Mouse (Mus musculus) thymus, adult 2 months (tissue): ENCODE results near the gene Gpr37l1. TPM values are rescaled to one million over a fixed set of nuclear protein-coding genes. Genes with fewer than 3 reads are reported as not detected.

Source experiments
- DNase-seq: peaks from one replicate; pipeline ENCODE4 v3.0.0; 2021
- H3K27ac ChIP-seq: fragments of 200-500 bp; 2 replicates; pipeline ENCODE4 v1.5.1; 2012; ENCODE audit warnings: low read length, control low read depth; ENCODE audit not compliant: control insufficient read depth, insufficient read depth
- H3K27me3 ChIP-seq: fragments of 200-500 bp; 2 replicates; pipeline ENCODE4 v1.6.1; 2012; ENCODE audit warnings: mild to moderate bottlenecking, low read length, moderate library complexity, mixed read lengths; ENCODE audit not compliant: control insufficient read depth, insufficient read depth
- H3K36me3 ChIP-seq: fragments of 200-500 bp; 2 replicates; pipeline ENCODE4 v1.6.1; 2012; ENCODE audit warnings: mild to moderate bottlenecking, low read length, moderate library complexity; ENCODE audit not compliant: control insufficient read depth, insufficient read depth
- H3K4me1 ChIP-seq: fragments of 200-500 bp; replicated peaks from 2 replicates; pipeline ENCODE4 v1.6.1; 2012; ENCODE audit warnings: low read length; ENCODE audit not compliant: control insufficient read depth, insufficient read depth
- H3K4me3 ChIP-seq: fragments of 200-500 bp; 2 replicates; pipeline ENCODE4 v1.5.1; 2012; ENCODE audit warnings: mild to moderate bottlenecking, low read length, control low read depth, moderate library complexity; ENCODE audit not compliant: control insufficient read depth, insufficient read depth
- CTCF ChIP-seq: fragments of 200-500 bp; IDR thresholded peaks from 2 replicates; pipeline ENCODE4 v1.5.1; 2012; ENCODE audit warnings: mild to moderate bottlenecking, control low read depth, low read length, moderate library complexity, borderline replicate concordance; ENCODE audit not compliant: control insufficient read depth, poor library complexity, insufficient read depth; ENCODE audit errors: extremely low read depth
- POLR2A ChIP-seq: fragments of 200-500 bp; IDR thresholded peaks from 2 replicates; pipeline ENCODE4 v1.6.1; 2012; ENCODE audit warnings: mild to moderate bottlenecking, low read length, control low read depth, moderate library complexity; ENCODE audit not compliant: control insufficient read depth, poor library complexity, insufficient read depth; ENCODE audit errors: extremely low read depth
- whole genome bisulfite sequencing: fragments of 180-500 bp; shearing (Covaris S2); methylation state at CpG from one replicate; pipeline ENCODE4 v1.1.7; 2018; 5-methylcytosine and 5-hydroxymethylcytosine counted together
- polyA plus RNA-seq: library from polyadenylated mRNA; depleted of rRNA; stranded (reverse); fragments of >200 nt; gene quantifications from 2 replicates; pipeline ENCODE4 v1.2.3, GENCODE M21; 2012

Gpr37l1 gene
- polyA plus RNA-seq, 1 experiment: 0.50 TPM

DNA sequence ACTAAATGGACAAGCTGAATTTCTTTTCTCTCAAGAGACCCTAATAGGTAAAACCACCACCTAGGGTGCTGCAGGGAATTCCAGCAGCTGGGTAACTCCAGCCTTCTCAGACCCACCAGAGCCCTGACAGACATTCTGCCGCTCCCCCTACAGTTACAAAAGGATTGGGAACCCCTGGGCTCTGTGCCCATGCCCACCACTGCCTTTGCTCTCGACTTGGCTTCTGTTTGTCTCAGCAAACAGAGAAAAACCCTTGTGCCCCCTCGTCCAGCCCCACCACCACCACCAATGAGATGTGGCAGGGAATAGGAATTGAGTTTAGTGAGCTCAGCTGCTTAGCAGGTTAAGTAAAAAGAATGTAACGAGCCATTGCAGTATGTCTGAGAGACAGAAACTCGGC is 18.5 kb downstream of the Gpr37l1 start:
- H3K27me3 ChIP-seq: no peaks in the 10 kb centered on the region
- TF ChIP-seq CTCF (no peak), POLR2A (no peak)
- peaks cover 10% of the 10 kb centered on the region for H3K36me3 ChIP-seq
- no peak for DNase-seq
- no peak overlapping the region for H3K4me3 ChIP-seq
- H3K27ac ChIP-seq: no peak overlapping the region
- WGBS: 80% methylated on average over 5 of the region's 5 CpGs
- peaks cover 22% of the 10 kb centered on the region for H3K4me1 ChIP-seq

DNA sequence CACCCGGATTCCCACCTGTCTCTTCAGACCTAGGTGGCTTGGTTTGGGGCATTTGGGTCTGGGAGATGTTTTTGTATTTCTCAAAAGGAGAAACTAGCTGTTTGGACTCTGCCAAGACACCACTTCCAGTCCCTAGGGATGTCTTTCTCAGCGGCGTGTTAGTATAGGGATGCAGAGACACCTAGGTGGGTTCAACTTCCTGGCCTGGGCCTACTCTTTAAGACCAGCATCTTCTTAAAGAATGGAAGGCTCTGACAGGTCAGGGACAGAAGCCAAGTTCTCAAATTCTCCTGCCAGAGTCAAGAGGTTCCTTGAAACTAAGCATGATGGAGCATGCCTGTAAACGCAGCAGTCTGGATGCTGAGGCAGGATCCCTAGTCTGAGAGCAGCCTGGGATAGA is 19.0 kb downstream of the Gpr37l1 start:
- TF ChIP-seq POLR2A: no peak
- no peak for TF ChIP-seq CTCF
- H3K27ac ChIP-seq: no peak overlapping the region
- peaks cover 25% of the 10 kb centered on the region for H3K4me1 ChIP-seq
- H3K4me3 ChIP-seq: no peak overlapping the region
- no peaks in the 10 kb centered on the region for H3K27me3 ChIP-seq
- WGBS: 79% methylated on average over 4 of the region's 4 CpGs
- DNase-seq: no peak
- peaks cover 15% of the 10 kb centered on the region for H3K36me3 ChIP-seq

GRCm38 (mm10) chr1:135147702-135148058 is 19.8 kb downstream of the Gpr37l1 start:
- Histone ChIP-seq H3K4me1 (peaks cover 28% of the 10 kb centered on the region), H3K36me3 (peaks cover 23% of the 10 kb centered on the region), H3K4me3 (peak overlapping the region; percentile 87), H3K27ac (no peak overlapping the region), H3K27me3 (no peaks in the 10 kb centered on the region)
- no peak for DNase-seq
- 8% methylated on average over 7 of the region's 7 CpGs for WGBS
- TF ChIP-seq POLR2A (no peak), CTCF (no peak)

DNA sequence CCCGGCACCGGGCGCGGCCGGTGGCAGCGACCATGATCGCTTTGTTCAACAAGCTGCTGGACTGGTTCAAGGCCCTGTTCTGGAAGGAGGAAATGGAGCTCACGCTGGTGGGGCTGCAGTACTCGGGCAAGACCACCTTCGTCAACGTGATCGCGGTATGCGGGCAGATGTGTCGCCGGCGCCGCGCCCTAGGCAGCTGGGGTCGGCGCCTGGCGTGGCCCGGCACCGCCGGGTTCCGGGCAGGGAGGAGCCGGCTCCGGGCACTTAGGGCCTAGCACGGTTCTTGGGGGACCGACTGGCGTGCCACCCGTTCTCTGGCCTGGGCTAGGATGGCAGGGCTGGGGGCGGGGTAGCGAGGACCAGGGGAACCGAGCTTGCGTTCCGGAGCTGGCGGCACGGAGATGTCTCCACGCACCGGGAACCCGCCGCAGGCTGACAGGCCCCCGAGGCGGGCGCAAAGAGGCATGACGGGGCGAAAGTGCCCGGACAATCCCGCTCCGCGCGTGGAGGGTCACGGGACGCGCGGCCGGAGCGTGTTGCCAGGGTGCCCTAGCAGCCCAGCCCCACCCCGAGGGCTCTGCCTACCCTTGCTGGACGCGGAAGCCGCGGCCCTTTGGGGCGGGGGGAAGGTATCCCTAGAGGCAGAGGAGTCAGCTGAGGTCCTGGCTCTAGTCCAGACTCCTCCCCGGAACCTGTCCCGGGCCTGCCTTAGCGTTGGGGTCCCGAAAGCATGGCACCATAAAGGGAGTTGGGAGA is 20.4 kb downstream of the Gpr37l1 start:
- TF ChIP-seq POLR2A: no peak; the same call in 1 of the 2 replicates
- TF ChIP-seq CTCF: no peak; the same call in 1 of the 2 replicates
- peak; percentile 63 for DNase-seq
- Histone ChIP-seq H3K4me1 (peaks cover 28% of the 10 kb centered on the region), H3K36me3 (peaks cover 29% of the 10 kb centered on the region), H3K4me3 (peak overlapping the region; percentile 87), H3K27me3 (no peaks in the 10 kb centered on the region), H3K27ac (no peak overlapping the region)
- under 1% methylated on average over 69 of the region's 69 CpGs for WGBS

- WGBS: 3% methylated on average over 78 of the region's 78 CpGs
- TF ChIP-seq CTCF: no peak
- peak; percentile 52 for TF ChIP-seq POLR2A
- no peaks in the 10 kb centered on the region for H3K27me3 ChIP-seq
- H3K4me3 ChIP-seq: peak within 1 kb of the TSS; percentile 87
- peaks cover 28% of the 10 kb centered on the region for H3K4me1 ChIP-seq
- DNase-seq: peak; percentile 82
- H3K27ac ChIP-seq: no peak within 1 kb of the TSS
- H3K36me3 ChIP-seq: peaks cover 37% of the 10 kb centered on the region
Measured at GRCm38 (mm10) chr1:135146077-135146945, 21.2 kb downstream of the Gpr37l1 start, which contains the start of gene Arl8a. Arl8a (plus strand) TSS chr1:135146824.

DNA sequence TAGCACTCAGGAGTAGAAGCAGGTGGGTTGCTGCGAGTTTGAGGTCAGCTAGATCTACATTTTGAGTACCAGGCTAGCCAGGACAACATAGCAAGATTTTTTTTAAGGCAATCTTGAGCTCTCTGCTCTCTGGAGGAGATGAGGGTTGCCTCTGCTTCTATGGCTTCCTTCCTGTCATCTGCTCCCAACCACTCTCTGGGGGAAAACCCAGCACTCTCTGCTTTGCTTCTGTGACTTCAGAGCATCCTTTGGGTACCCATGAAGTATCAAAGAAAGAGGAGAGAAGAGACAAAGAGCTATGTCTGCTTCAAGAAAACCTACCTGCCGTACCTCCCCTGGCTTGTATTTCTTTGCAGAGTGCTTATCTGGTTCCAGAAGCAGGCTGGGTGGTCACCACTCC is 23.5 kb downstream of the Gpr37l1 start:
- Histone ChIP-seq H3K36me3 (peaks cover 61% of the 10 kb centered on the region), H3K4me1 (peaks cover 28% of the 10 kb centered on the region), H3K4me3 (no peak overlapping the region), H3K27me3 (no peaks in the 10 kb centered on the region), H3K27ac (peak overlapping the region; percentile 23; the same call in 1 of the 2 replicates)
- WGBS: 89% methylated on average over 2 of the region's 2 CpGs
- DNase-seq: no peak
- TF ChIP-seq CTCF (no peak), POLR2A (no peak)
